Mouse (Mus musculus) layer of hippocampus, adult 18-20 months (tissue): Measurements from ENCODE around the gene Pias1. TPM values are rescaled to one million over a fixed set of nuclear protein-coding genes. Genes with fewer than 3 reads are reported as not detected.

Experiments
- total RNA-seq, 2 experiments: library from RNA; stranded (reverse); gene quantifications; 2 replicates each; pipeline ENCODE4 v1.2.3; 2021

The Pias1 gene
- total RNA-seq, 2 experiments from 2014 or later: 68.0 to 70.8 TPM

Other genes with a start within 250 kb of the Pias1 start
- gene Fem1b, start 176.0 kb downstream of the Pias1 start, total RNA-seq: 100 to 1,000 TPM in 1 of 2 experiments, 10 to 100 TPM in 1; 95.5 to 100 TPM
- 10 to 100 TPM; 10.2 to 13.5 TPM for gene Cln6, start 149.1 kb downstream of the Pias1 start, total RNA-seq
- gene Calml4, start 129.8 kb downstream of the Pias1 start, total RNA-seq: 1 to 10 TPM; 1.8 to 2.0 TPM
- under 1 TPM; 0.07 to 0.15 TPM for gene Skor1, start 161.0 kb upstream of the Pias1 start, total RNA-seq